Mouse (Mus musculus) thymus, postnatal 10 days (tissue): ENCODE results near the gene Fgfr2.

ENCODE experiments used
- DNase-seq, 2 experiments: peaks; one replicate each; pipeline ENCODE4 v3.0.0; 2021; ENCODE audit warnings: low spot score in 2 of 2

The Fgfr2 gene

GRCm38 (mm10) chr7:132411708-132412107 lies 711.4 kb downstream of the Fgfr2 start:
- DNase-seq = no peak

- DNase-seq = no peak
These were observed 712.2 kb downstream of the Fgfr2 start for GRCm38 (mm10) chr7:132410958-132411357.

GRCm38 (mm10) chr7:132409890-132410289 lies 713.3 kb downstream of the Fgfr2 start:
- DNase-seq = no peak

- no peak for DNase-seq
These were observed 720.6 kb downstream of the Fgfr2 start for GRCm38 (mm10) chr7:132402377-132403084.

- no peak for DNase-seq
These were observed 724.7 kb downstream of the Fgfr2 start for GRCm38 (mm10) chr7:132398487-132398886.

- no peak for DNase-seq
These were observed 726.4 kb downstream of the Fgfr2 start for GRCm38 (mm10) chr7:132396661-132397322.

GRCm38 (mm10) chr7:132393582-132394175 lies 729.5 kb downstream of the Fgfr2 start:
- DNase-seq = no peak

- no peak for DNase-seq
These were observed 730.1 kb downstream of the Fgfr2 start for GRCm38 (mm10) chr7:132393014-132393406.

- DNase-seq = no peak
These were observed 730.7 kb downstream of the Fgfr2 start for GRCm38 (mm10) chr7:132392233-132393013.

- DNase-seq = no peak
These were observed 733.7 kb downstream of the Fgfr2 start for GRCm38 (mm10) chr7:132389473-132389872.

- no peak for DNase-seq
These were observed 735.6 kb downstream of the Fgfr2 start for GRCm38 (mm10) chr7:132387507-132387906.

GRCm38 (mm10) chr7:132386316-132386715 lies 736.8 kb downstream of the Fgfr2 start:
- no peak for DNase-seq

- no peak for DNase-seq
These were observed 737.6 kb downstream of the Fgfr2 start for GRCm38 (mm10) chr7:132385456-132386130.

- DNase-seq = no peak
These were observed 738.3 kb downstream of the Fgfr2 start for GRCm38 (mm10) chr7:132384736-132385455.

- DNase-seq = no peak
These were observed 742.4 kb downstream of the Fgfr2 start for GRCm38 (mm10) chr7:132380634-132381336.

- DNase-seq = no peak
These were observed 745.2 kb downstream of the Fgfr2 start for GRCm38 (mm10) chr7:132377913-132378312.

GRCm38 (mm10) chr7:132373594-132374378 lies 749.4 kb downstream of the Fgfr2 start:
- DNase-seq = no peak

GRCm38 (mm10) chr7:132372752-132373513 lies 750.2 kb downstream of the Fgfr2 start:
- no peak for DNase-seq

GRCm38 (mm10) chr7:132371832-132372231 lies 751.3 kb downstream of the Fgfr2 start:
- DNase-seq = no peak
